Mouse (Mus musculus) kidney, postnatal 36 days (tissue): ENCODE measurements around the gene Il1rapl2.
A peak's percentile ranks its signal among the peaks of the same experiment; 100 is the strongest.

ENCODE experiments used
- DNase-seq, 2 experiments: peaks; one replicate each; pipeline ENCODE4 v3.0.0; 2021 to 2022; ENCODE audit warnings: mixed read lengths in 2 of 2

The Il1rapl2 gene

DNA sequence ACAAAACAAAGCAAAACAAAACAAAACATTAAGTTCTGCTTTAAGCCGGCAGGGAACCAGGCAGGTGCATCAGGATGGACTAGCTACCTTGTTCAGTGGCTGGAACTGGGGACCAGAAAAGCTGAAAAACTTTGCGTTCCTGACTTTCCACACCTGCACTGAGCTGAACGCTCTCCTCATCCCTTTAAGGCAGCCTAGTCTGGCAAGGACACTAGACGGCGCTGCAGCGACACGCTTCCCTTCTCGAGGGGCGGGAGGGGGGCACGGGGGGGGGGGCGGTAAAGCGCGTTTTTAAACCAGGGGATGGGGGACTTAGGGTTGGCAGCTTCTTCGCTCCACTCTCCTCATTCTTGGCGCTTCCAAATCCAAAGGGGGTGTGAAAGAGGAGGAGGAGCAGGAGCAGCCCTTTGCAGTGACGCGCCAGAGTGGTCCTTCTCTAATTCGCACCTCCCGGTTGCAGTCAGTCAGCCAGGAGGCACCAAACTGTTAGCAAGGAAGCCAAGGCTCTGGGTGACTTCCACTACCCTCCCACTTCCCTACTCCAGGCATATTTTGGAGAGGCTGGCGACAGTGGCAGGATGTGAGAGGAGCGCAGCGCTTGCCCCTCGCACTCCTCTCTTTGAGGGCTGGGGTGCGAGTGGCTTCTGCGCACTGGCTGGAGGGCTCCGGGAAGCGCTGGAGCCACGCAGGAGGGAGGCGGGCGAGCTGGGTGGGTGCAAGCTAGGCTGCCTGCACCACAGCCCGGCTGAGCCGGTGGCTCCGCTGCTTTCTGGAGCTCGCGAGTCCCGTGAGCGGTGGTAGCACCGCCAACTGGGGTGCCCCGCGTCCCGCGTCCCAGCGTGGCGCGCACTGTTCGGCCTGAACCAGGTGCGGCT, at the start of gene Il1rapl2:
Gene Il1rapl2, plus strand, starts transcription at position 288 of the 875 bp plus-strand sequence.
- DNase-seq: peak in 1 of 2 experiments; percentile 4

DNA sequence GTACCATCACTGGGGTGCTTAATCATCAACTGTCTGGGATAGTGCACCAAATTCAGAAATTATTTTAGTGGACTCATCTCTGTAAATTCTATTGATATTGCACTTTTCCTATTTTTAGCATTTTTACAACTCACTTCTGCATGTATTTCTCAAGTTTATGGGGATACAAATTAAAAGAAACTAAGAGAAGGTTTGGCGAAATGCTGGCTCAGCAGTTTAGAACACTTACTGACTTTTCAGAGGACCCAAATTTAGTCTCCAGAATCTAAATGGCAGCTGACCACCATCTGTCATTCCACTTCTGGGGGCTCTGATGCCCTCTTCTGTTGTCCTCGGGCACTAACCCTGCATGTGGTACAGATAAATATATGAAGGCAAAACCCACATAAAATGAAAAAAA, 22.1 kb upstream of the Il1rapl2 start:
- no peak for DNase-seq

DNA sequence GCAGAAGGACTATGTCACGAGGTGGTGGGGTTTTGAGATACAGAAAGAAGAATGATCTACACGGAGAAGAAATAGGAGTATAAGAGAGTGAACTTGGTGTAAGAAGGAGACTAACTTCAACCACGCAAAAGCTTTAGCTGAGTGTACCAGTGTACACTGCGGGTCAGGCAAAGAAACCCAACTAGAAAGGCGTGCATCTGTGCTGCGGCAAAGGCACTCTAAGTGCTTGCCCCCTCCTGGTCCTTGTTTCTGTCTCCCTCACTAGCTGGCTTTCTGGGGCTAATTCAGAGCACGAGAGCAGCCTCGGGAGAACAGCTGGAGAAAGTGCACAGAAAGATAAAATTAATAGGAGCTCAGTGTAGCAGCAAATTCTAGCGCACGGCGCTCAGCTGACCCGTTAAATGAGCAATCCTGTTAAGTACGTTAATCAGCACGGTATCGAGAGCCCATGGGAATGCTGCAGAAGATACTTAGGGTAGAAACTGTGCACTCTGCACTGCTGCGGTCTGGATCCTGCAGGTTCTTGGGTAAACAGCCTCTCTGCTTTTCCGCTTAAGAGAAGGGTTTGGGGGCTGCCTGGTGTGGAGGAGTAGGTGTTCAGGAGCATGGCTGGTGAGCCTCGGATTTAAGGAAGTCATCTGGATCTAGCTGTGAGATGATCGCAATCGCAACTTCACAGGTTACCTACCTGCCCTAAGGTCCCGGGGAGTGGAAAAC, 778 bp upstream of the Il1rapl2 start:
- no peak for DNase-seq

DNA sequence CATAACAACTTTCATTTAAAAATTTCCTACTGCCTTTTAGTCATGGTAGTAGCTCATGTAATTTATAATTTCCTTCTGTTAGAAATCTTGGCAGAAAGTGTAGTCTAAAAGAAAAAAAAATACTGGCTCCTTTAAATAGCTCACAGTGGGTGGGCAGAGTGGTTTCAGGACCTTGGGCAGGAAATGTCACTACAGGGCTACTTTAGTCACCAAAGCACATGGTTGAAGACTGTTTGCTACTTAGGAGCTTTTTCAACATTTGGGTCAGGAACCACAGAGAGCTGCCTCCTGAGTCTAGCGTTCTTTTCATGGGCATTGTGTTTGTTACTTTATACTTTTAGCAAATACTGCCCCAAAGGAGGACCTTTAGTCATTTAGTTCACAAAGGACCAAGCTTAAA, 12.2 kb downstream of the Il1rapl2 start:
- DNase-seq: no peak

DNA sequence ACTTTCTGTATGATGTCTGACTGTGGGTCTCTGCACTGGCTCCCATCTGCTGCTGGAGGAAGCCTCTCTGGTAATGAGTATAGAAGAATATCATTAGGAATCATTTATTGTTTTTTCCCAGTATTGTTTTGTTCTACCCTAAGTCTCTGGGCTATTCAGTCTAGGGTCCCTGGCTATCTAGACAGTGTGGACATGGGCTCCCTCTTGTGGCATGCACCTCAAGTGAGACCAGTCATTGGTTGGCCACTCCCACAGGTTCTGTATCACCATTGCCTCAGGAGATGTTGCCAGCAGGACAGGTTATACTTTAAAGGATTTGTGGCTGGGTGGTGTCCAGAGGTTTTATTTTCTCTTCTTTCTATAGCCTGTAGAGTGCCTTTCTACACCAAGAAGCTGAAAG, 50.3 kb downstream of the Il1rapl2 start:
- peak in 1 of 2 experiments; percentile 1 for DNase-seq

DNA sequence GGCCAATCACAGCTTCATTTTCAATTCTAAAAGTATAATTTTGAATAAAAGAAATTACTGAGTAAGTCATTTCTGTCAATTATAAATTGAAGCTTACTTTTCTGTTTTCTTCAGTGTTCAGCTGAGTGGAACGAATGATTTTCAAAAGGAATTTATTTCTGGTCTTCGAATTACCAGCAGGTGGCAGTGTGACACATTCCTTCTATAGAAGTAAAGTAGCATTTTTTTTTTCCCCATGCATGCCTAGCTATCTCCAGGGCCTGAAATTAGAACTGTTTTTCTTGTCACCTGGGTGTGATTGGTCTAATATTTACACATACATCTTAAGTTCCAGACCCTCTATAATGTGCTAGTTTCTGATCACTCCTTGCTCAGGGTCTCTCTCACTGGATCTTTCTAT, 96.6 kb downstream of the Il1rapl2 start:
- DNase-seq: peak; percentile 4 to 33

DNA sequence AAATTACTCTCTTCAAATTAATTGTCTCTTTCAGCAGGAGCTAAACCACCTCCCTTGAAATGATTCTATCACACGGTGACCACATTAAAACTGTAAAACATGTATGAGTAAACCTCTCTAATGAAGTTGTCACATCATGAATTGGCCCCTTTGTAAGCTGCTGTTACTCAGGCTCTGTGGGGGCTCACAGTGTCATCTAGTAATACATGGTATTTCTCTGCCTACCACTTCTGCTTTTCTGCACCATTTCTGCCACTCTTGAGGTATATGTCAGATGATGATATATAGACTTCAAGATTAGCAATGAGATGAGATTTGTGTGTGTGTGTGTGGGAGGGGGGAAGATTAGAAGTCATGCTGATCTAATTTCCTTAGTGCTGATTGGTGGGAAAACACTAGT, 117.6 kb downstream of the Il1rapl2 start:
- no peak for DNase-seq

DNA sequence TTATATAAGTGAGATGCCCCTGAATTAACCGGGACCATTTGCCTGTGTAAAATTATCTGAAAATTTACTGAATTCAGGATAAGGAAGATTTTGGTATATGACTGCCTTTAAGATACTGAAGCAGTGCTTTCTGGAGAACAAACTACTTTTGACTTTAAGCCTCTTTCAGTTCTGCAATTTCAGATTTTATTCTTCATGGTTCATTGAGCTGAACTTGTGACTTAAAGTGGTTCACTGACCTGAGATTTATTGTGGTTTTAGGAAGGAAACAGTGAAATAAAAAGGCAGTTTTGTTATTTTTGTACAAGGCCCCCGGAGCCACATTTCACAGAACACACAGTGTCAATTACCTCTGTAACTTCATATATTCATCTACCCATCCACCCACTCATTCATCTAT, 129.6 kb downstream of the Il1rapl2 start:
- DNase-seq: no peak

DNA sequence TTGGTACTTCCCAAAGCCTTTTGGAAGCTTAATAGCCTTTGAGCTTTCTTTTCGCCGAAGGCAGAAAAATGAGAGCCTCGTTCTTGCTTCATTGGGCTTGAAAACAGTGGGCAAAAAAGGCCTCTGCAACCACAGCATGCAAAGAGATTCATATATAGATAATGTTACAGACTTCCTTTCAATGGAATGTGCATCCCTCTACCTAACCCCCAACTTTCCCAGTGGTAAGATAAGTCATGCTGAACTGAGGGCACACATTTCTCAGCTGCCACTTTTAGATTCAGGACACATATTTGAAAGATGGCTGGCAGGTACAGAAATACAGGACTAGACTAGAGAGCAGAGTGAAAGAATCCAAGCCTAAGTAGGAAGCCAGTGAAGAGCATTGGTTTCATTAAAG, 185.1 kb downstream of the Il1rapl2 start:
- DNase-seq: no peak

DNA sequence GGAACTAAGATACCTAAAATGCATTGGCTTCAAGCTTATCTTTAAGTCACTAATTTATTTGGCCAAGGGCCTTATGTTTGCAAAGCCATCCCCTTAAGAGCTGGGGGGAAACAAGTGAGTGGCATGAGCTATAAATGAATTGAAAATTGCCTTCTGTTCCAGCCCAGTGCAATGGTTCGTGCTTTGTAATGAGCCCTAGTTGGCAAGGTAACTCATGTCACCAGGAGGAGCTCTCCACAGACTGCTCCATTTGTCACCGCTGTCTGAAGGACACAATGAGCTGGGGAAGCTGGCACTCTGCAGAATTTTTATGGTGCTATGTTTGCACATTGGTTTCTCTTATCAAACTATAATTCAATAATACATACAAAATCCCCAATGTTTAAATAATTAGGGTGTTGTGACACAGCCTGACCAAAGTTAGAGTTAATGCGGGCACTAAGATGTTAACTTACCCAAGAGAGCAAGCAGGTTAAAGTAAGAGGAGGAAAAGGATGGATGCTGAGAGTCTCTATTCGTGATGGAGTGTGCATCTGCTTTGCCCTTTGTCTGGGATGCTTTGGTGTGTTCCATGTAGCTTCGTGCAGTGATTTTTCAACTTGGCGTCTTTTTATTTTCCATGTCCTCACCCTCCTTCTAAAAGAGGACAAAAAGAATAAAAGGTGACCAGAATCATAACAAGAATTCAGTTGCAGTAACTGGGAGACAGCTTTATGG, 235.2 kb downstream of the Il1rapl2 start:
- DNase-seq: no peak

DNA sequence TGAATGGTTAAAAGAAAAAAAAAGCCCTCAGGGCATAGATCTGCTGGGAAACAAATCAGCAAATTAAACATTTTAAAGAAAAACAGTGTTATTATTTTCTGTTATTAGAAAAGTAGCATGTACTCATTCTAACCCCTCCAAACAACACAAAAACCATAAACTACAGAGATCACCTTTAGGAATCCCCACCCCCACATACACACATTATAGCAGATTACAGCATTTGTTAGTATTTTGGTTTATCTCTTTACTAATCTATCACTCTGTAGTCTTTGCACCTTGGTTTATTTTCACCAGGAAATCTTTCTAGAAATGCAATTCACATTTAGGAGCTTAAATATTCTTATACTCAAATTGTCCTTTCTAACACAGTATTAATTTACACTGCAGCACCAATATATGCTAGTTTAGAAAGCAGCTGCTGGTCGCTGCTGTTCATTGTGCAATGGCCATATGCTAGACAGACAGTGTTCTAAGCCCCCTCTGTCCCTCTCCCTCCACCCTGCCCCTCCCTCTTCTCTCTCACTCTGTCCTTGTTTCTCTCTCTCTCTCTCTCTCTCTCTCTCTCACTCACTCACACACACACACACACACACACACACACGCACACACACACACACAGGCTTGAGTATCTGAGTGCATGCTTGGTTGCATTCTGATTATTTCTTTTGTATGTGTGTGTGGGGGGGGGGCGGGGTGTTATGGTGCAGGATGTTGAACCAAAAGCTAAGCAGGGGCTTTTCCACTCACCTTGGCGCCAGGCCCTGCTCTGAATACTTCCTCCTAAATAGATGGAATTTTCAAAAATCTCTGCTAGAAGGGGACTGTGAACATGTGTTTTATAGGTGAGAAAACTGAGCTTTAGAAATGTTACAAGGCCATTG, 236.1 kb downstream of the Il1rapl2 start:
- DNase-seq: no peak

DNA sequence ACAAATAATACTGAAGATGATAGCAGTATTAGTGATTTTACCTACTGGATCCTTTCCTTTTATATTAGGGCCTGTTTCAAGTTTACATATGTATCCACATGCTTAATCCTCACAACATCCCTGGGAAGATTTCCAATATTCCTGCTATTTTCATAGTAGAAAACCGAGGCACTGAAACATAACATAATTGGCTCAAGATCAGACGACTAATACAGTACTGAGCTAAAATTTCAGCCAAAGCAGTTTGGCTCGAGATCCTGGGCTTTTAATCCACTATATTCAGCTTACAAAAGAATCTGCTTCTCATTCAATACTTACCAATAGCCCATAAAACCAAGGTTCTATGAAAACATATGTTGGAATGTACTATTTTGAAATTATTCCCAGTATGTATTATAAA, 239.1 kb downstream of the Il1rapl2 start:
- DNase-seq: no peak

DNA sequence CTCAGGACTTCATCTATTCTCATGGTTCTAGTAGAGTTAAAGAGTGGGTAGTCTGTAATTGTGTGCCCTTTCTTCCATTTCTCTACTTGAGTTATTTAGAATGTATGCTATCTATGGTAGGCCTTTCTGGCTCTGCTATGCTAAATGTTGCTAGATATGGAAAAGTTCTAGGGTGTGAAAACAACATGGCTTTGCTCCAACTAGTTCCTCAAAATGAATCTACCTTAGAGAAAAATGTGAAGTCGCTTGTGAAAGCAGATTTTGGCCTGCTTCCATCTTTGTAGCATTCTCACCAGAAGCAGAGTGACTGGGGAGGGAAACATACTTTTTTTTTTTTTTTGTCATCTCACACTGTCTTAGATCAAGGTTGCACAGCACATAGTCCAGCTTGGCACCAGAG, 241.7 kb downstream of the Il1rapl2 start:
- DNase-seq: no peak

DNA sequence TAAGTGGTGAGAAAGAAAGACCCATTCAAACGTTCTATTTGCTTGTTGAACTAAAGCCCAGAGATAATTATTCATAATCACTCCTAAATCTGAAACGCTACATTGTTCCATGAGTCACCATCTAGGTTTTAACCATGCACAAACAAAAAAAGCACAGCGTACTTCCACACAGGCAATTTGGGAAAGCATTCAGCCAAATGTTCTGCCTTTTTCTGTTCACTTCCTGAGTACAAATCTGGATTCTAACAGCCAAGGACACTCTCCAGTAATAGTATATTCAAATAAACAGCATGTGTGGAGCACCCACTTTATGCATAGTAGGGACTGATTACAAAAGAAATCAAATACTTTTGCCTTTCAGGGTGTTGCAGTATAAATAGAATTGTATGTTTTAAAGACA, 278.5 kb downstream of the Il1rapl2 start:
- no peak for DNase-seq

DNA sequence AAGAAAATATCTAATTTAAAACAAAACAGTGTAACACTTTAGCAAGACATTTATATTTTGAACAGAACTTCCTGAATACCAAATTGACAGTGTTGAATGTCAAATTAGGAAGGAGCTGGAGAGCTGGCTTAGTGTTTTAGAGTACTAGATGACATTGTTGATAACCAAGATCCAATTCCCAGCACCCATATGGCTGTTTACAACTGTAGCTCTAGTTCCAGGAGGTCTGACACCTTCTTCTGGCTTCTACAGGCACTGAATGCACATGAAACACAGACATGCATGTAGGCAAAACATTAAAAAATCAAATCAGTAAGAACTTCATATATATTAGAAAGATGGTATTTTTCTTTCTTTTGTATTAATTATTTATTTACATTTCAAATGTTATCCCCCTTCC, 353.1 kb downstream of the Il1rapl2 start:
- no peak for DNase-seq

DNA sequence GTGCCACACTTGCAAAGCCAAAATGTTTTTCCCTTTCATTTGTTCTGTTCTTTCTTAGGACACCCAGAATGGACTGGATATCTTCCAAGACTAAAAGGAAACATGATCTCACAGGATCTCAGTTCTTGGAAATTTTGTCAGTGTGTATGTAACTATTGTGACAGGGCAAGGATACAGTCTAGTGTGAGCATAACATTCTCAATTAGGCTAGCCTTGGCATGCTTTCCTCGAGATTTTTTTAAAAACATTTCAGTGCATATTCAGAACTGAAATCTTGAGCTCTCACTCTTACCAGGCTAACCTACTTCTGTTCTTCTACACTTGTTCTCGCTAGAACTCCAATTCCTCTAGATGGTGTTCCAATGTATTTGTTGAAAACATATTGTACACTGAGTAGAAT, 356.4 kb downstream of the Il1rapl2 start:
- no peak for DNase-seq

DNA sequence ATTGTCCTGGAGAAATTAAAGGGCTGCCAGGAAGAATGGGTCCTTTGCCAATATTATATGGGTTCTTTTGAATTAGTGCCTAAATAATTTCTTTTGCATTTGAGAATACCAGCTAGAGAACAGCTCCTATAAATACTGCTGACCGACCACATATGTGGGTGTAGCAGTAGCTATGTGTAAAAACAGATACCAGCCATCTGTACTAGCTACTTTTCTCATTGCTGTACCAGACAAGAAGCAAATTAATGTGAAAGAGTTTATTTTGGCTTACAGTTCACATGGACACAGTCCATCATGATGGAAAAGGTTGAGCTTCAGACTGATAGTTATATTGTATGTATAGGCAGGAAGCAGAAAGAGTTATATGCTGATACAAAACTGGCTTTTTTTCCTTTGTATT, 377.3 kb downstream of the Il1rapl2 start:
- no peak for DNase-seq

DNA sequence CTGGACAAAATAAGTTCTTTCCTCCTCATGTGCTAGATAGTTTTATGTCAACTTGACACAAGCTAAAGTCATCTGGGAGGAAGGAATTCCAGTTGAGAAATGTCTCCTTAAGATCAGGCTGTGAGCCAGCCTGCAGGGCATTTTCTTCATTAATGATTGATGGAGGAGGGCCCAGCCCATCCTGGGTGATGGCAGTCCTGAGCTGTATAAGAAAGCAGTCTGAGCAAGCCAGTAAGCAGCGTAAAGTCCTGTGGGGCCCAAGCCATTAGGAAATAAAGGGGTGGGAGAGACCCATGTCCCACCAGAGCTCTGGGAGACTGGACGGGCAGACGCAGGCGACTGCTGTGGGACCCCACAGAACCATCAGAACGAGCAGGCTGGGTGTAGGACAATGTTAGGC, 400.9 kb downstream of the Il1rapl2 start:
- peak; percentile 2 to 13 for DNase-seq

DNA sequence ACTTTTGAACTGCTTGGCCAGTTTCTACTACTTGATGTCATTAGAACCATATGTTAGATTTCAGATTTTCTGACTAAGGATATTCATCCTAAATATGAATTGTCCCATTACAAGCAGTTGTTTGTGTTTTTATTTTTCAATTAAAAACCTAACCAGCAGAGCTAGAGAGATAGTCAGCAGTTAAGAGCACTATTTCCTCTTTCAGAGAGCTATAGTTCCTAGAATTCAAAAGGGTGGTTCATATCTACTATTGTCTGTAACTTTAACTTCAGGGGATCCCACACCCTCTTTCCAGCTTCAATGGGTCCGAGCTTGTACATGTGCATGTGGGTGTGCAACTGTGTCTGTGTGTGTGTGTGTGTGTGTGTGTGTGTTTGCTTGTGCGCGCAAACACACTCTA, 472.7 kb downstream of the Il1rapl2 start:
- no peak for DNase-seq

DNA sequence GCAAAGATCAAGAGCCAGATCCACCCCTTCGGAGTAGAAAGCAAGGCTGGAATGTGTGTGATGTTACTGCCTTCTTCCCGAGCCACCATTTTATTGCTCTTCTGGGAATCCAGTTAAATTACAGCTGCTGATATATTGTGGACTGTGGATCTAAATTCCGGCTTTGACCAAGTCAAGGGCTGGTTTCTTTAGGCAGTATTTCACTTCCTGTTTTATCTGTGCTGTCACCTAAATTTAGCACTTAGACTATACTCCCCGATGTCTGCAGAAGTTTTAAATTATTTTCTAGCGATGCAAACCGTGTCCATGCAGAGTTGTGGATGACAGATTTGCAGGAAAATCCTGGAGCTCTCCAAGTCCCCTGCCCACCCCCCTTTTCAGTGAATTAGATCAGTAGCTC, 533.5 kb downstream of the Il1rapl2 start:
- no peak for DNase-seq

DNA sequence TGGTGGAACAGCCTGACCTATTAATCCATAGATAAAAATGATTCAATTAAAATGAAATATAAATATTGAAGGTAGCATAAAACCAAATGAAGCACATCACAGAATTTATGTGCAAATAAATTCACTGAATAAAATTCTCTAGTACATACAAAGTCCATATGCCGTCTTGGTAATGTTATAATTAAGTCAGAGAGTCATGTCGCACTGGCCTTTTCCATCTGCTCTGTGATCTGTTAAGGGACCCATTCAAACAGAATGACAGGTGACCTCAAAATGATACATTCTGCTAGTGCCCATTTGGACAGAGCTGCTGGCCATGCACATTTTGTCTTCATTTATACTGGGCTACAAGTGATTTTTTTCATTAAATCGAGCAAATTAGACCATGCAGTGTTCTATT, 534.3 kb downstream of the Il1rapl2 start:
- DNase-seq: no peak

DNA sequence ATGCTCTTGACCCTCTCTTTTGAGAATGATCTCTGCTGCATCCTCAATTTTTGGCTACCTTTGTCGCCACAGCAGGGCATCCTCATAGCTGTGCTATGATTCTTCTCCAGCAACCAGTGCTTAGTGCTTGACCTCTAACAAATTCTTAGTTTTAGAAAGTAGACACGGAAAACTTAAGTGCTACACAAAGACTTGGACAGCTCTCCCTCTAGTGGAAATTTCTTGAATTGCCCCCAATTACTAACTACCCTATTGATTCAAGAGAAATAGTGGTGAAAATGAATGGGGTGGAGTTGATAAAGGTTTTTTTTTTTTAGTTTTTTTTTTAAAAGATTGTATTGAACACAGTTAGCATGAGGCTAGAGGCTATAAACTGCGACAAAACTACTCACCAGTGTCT, 599.7 kb downstream of the Il1rapl2 start:
- DNase-seq: peak; percentile 1 to 7

DNA sequence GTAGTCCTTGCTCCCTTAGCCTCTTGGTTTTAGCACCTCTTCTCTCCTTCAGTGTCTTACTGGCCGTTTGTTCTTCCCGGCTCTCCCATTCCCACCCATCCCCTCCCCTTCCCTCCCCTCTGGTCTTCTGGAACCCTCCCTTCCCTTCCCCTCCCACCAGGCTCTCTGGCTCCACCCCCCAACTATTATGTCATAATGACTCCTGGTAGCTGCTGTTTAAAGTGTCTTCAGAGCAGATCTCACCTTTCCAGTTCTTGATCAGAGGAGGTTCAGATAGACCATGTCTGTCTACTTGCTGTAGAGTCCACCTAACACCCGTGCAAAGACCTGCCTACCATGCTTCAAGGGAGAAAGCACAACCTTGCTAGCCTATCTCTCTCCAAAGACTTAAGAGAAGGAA, 639.1 kb downstream of the Il1rapl2 start, which contains the start of gene Tex13a:
Gene Tex13a, minus strand, starts transcription at position 101 of the 400 bp plus-strand sequence.
- no peak for DNase-seq
